Mouse (Mus musculus) midbrain, embryonic 15.5 days (tissue): ENCODE results near the gene Lrrc41. TPM values are rescaled to one million over a fixed set of nuclear protein-coding genes. Genes with fewer than 3 reads are reported as not detected.
A peak's percentile ranks its signal among the peaks of the same experiment; 100 is the strongest.

Source experiments
- ATAC-seq: fragments of 200-750 bp; cut with Nextera tagmentation; replicated peaks from 2 replicates; pipeline ENCODE4 v1.8.0; 2017; ENCODE audit warnings: moderate TSS enrichment
- H3K27ac ChIP-seq: fragments of 300-500 bp; sonication (generic); 2 replicates; pipeline ENCODE4 v1.5.1; 2015; ENCODE audit warnings: mild to moderate bottlenecking, inconsistent platforms
- H3K27me3 ChIP-seq: fragments of 300-500 bp; sonication (generic); replicated peaks from 2 replicates; pipeline ENCODE4 v1.6.1; 2015; ENCODE audit warnings: inconsistent platforms
- H3K36me3 ChIP-seq: fragments of 300-500 bp; sonication (generic); replicated peaks from 2 replicates; pipeline ENCODE4 v1.6.1; 2015; ENCODE audit warnings: inconsistent platforms
- H3K4me1 ChIP-seq: fragments of 300-500 bp; sonication (generic); 2 replicates; pipeline ENCODE4 v1.6.1; 2015; ENCODE audit warnings: inconsistent platforms
- H3K4me2 ChIP-seq: fragments of 300-500 bp; sonication (generic); 2 replicates; pipeline ENCODE4 v1.6.1; 2015; ENCODE audit warnings: inconsistent platforms, mild to moderate bottlenecking, moderate library complexity
- H3K4me3 ChIP-seq: fragments of 300-500 bp; sonication (generic); 2 replicates; pipeline ENCODE4 v1.5.1; 2015; ENCODE audit warnings: mild to moderate bottlenecking, inconsistent platforms
- H3K9ac ChIP-seq: fragments of 300-500 bp; sonication (generic); 2 replicates; pipeline ENCODE4 v1.6.1; 2015; ENCODE audit warnings: mild to moderate bottlenecking, inconsistent platforms
- H3K9me3 ChIP-seq: fragments of 300-500 bp; sonication (generic); 2 replicates; pipeline ENCODE4 v1.6.1; 2016; ENCODE audit warnings: inconsistent platforms
- WGBS: fragments of 180-500 bp; shearing (Covaris S2); methylation state at CpG from one replicate; pipeline ENCODE4 v1.1.7; 2015; ENCODE audit warnings: mixed read lengths; 5-methylcytosine and 5-hydroxymethylcytosine counted together
- polyA plus RNA-seq: library from polyadenylated mRNA; unstranded; fragments of >200 nt; fragmentation: Nextera tagmentation; extraction: Ambion mirVana; gene quantifications from 2 replicates; pipeline ENCODE4 v1.2.1, GENCODE M21; 2015

Gene Lrrc41
- polyA plus RNA-seq, 1 experiment from 2014 or later = 74.5 TPM

DNA sequence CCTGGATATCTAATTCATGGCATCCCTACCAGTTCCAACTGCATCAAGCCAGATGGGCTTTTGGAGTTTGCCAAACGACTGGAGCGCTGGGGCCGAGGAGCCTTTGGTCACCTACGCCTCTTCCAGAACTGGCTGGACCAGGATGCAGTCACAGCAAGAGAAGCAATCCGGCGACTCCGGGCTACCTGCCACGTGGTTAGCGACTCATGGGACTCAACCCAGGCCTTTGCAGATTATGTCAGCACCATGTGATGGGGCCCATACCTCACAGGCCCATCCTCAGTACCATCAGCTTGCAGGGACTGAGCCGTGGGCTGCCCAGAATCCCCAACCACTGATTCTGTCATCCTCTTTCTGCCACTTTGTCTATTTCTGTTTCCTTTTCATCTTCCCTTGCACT lies 21.2 kb downstream of the Lrrc41 start:
- H3K27me3 ChIP-seq = no peaks in the 10 kb centered on the region
- no peaks in the 10 kb centered on the region for H3K9me3 ChIP-seq
- no peak overlapping the region for H3K4me2 ChIP-seq
- no peak overlapping the region for H3K4me3 ChIP-seq
- ATAC-seq = no peak
- no peak overlapping the region for H3K27ac ChIP-seq
- H3K9ac ChIP-seq = no peak overlapping the region
- peaks cover 59% of the 10 kb centered on the region for H3K36me3 ChIP-seq
- 92% methylated on average over 10 of the region's 10 CpGs for WGBS
- H3K4me1 ChIP-seq = no peaks in the 10 kb centered on the region

DNA sequence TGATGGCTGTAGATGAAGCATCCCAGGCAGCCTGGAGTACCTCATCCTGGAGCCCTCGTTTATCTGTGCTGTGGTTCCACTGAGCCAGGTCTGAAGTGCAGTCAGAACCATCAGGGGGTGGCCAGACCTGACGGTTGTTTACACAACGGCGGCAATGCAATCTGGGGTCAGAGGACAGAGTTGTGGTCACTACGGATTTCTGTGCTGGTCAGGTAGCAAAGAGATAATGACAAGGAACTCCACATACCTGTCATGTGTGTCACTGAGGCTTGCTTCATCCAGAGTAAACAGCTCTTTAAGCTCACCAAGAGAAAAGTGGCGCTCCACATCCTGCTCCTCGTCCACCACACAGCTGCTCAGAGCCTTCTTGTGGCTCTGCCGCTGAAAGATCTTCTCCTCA lies 22.1 kb downstream of the Lrrc41 start:
- ATAC-seq = no peak
- H3K4me2 ChIP-seq = no peak overlapping the region
- no peaks in the 10 kb centered on the region for H3K27me3 ChIP-seq
- H3K9ac ChIP-seq = no peak overlapping the region
- H3K4me3 ChIP-seq = no peak overlapping the region
- 90% methylated on average over 8 of the region's 8 CpGs for WGBS
- peaks cover 52% of the 10 kb centered on the region for H3K36me3 ChIP-seq
- no peaks in the 10 kb centered on the region for H3K9me3 ChIP-seq
- no peak overlapping the region for H3K27ac ChIP-seq
- H3K4me1 ChIP-seq = no peaks in the 10 kb centered on the region

DNA sequence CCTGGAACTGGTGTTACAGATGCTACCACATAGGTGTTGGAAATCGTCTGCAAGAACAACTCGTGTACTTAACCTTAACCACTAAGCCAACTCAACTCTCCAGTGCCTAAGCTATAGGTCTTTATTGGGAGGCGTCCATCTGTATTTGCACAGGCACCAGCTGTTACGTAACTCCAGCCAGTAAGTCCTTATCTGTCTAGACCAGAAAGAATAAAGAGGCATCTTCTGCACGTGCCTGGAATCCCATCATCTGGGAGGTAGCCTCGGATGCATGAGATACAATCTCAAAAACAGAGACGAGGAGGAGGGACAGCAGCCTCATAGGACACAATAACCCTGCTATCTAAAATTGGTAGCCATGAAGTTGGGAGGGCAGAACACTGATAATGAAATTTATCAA lies 25.9 kb downstream of the Lrrc41 start:
- no peak for ATAC-seq
- no peak overlapping the region for H3K4me2 ChIP-seq

DNA sequence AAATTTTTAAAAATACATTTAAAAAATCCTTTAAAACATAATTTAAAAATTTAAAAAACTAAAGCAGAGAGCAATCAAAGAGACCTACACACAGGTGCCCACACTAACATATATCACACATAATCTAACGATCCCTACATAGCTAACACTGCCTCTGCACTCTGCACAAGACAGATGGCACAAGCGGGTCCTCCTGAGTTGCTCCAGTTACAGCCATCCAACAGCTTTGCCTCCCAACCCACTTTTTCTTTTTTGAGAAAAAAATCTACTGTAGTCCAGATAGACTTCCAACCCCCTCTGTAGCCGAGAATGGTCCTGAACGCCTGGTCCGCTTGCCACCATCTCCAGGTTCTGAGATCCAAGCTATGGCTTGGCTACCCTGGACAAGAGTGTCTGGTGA lies 30.2 kb downstream of the Lrrc41 start:
- 92% methylated on average over 5 of the region's 5 CpGs for WGBS
- Histone ChIP-seq H3K4me3 (no peak overlapping the region), H3K36me3 (no peaks in the 10 kb centered on the region), H3K9ac (no peak overlapping the region), H3K4me1 (no peaks in the 10 kb centered on the region), H3K4me2 (no peak overlapping the region), H3K9me3 (no peaks in the 10 kb centered on the region), H3K27ac (no peak overlapping the region), H3K27me3 (no peaks in the 10 kb centered on the region)
- no peak for ATAC-seq

More for the DNA sequence above, 25.9 kb downstream of the Lrrc41 start:
- Histone ChIP-seq H3K27me3 (no peaks in the 10 kb centered on the region), H3K9ac (no peak overlapping the region), H3K9me3 (no peaks in the 10 kb centered on the region), H3K36me3 (peaks cover 27% of the 10 kb centered on the region), H3K4me3 (no peak overlapping the region), H3K4me1 (no peaks in the 10 kb centered on the region), H3K27ac (no peak overlapping the region)
- WGBS = 84% methylated on average over 7 of the region's 7 CpGs

DNA sequence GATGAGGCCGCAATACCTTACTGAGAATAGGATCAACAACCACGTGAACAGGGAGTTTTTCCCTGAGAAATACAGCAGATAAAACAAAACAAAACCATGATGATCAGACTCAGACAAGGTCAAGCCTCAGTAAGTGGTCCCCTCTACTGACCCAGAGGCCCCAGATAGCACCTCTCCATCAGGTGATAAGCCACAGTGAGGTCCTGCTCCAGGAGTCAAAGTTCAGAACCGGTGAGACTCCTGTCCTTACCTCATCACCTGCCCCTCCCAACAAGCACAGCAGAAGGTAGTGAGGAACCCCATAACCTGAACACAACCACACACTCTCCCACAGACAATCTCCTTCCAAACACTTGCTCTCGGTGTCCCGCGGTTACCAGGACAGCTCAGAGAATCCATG lies 35.6 kb downstream of the Lrrc41 start:
- no peak for ATAC-seq
- H3K4me3 ChIP-seq = no peak overlapping the region
- H3K9me3 ChIP-seq = no peaks in the 10 kb centered on the region
- no peaks in the 10 kb centered on the region for H3K4me1 ChIP-seq
- H3K36me3 ChIP-seq = no peaks in the 10 kb centered on the region
- H3K27ac ChIP-seq = no peak overlapping the region
- no peaks in the 10 kb centered on the region for H3K27me3 ChIP-seq
- H3K9ac ChIP-seq = no peak overlapping the region
- 92% methylated on average over 6 of the region's 6 CpGs for WGBS
- no peak overlapping the region for H3K4me2 ChIP-seq

DNA sequence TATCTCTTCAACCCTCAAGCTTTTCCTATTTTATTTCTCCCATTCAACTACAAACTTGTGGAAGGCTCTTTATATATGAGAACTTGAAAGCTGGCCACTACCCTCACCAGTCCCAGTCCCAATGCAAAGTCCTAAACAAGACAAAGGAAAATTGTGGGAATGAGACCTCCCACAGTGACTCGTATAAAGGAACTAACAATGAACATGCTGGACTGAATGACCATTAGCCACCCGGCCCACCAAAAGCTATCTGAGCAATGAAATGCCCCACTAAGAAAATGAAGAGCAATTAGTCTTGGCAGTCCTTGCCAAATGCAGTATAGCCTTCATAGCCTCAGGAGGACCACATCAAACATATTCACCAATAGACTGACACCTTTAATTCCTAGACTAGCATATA lies 36.4 kb downstream of the Lrrc41 start:
- Histone ChIP-seq H3K27me3 (no peaks in the 10 kb centered on the region), H3K4me1 (no peaks in the 10 kb centered on the region), H3K4me2 (no peak overlapping the region), H3K27ac (no peak overlapping the region), H3K4me3 (no peak overlapping the region), H3K9me3 (no peaks in the 10 kb centered on the region), H3K36me3 (no peaks in the 10 kb centered on the region), H3K9ac (no peak overlapping the region)
- no peak for ATAC-seq
- 75% methylated on average over 2 of the region's 2 CpGs for WGBS

DNA sequence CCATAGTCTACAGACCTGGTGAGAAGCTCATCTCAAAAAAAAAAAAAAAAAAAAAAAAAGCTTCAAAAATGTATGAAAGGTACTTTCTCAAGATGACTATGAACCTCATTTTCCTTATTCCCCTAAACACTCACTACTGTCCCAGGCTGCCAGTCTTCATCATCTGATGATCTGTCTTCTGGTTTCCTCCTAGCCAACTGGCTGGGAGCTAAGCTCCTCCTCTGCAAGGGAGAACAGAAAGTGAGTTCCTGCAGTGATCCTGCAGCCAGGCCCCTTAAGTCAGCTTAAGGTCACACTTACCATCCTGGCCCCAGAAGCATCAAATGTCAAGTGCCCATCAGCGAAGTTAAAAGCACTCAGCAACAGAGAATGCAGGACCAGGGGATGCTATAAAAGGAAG lies 47.7 kb downstream of the Lrrc41 start:
- no peak overlapping the region for H3K9ac ChIP-seq
- no peak overlapping the region for H3K27ac ChIP-seq
- no peaks in the 10 kb centered on the region for H3K36me3 ChIP-seq
- H3K27me3 ChIP-seq = no peaks in the 10 kb centered on the region
- 0% methylated on average over 1 of the region's 1 CpGs for whole genome bisulfite sequencing
- no peaks in the 10 kb centered on the region for H3K9me3 ChIP-seq
- peak overlapping the region; percentile 76 for H3K4me2 ChIP-seq
- ATAC-seq = no peak
- H3K4me1 ChIP-seq = peaks cover 20% of the 10 kb centered on the region
- H3K4me3 ChIP-seq = peak overlapping the region; percentile 57

DNA sequence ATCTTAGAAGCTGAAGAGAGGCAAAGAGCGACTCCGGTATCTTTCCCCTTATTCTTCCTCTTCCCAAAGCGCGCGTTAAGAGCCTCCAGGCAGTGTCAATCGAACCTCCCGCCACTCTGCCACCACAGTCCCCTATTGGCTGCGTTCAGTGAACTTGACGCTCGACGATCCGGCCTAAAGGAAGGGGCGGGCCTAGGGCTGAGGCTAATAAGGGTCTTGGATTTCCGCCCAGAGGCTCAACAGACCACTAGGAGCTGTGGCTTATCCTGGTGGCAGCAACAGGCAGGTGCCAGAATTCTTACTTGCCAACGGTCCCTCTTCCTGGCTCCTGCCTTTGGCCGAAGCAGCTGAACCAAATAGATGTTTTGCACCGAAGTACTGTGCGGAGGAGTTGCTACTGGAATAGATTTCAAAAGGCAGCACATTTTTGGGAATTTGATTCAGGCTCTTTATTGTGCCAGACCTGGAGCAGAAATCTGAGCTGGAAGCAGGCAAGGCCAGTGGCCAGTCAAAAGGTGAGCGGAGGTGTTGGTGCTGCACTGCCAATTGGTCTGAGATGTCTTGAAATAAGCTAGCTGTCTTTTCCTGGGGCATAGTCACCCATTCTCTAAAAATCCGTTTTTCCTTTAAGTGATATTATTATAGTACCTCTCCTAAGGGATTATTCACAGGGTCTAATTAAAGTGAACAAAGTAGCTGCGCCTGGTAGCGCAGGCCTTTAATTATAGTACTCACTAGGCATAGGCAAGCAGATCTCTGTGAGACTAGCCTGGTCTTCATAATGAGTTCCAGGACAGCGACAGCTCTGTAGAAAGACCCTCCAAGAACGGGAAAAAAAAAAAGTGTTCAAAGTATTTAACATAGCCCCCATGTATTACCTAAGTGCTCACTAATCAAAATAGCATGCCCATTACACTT lies 48.8 kb downstream of the Lrrc41 start, which contains the start of the genes Rad54l and Pomgnt1:
TSS of gene Rad54l (minus strand) at position 89 of the 918 bp plus-strand sequence.
TSS of gene Pomgnt1 (plus strand) at position 239 of the 918 bp plus-strand sequence.
- peak within 1 kb of the TSS; percentile 53 for H3K9ac ChIP-seq

DNA sequence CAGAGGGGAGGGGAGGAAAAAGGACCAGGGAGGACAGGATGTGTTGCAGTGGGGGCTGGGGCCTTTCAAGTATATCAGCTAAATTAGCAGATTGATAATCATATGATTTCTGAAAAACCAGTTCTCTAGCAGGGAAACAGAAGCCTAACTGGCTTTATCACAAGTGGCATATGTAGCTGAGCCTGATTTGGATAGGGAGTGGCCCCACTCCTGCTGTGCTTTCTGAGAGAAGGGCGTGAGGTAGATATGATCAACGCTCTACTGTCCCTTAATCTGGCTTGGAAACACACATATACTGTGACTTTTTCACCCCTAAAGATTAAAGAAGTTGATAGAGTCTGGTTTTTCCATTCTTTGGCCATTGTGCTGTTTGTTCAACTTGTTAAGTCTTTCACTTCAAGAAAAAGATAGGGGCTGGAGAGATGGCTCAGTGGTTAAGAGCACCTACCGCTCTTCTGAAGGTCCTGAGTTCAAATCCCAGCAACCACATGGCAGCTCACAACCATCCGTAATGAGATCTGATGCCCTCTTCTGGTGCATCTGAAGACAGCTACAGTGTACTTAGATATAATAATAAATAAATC lies 50.8 kb downstream of the Lrrc41 start:
- H3K9ac ChIP-seq = no peak overlapping the region
- WGBS = 97% methylated on average over 4 of the region's 4 CpGs
- H3K4me2 ChIP-seq = no peak overlapping the region
- H3K4me1 ChIP-seq = peaks cover 20% of the 10 kb centered on the region
- no peaks in the 10 kb centered on the region for H3K27me3 ChIP-seq
- H3K27ac ChIP-seq = no peak overlapping the region
- no peak overlapping the region for H3K4me3 ChIP-seq
- H3K36me3 ChIP-seq = no peaks in the 10 kb centered on the region
- no peak for ATAC-seq
- no peaks in the 10 kb centered on the region for H3K9me3 ChIP-seq

More for the DNA sequence above, 48.8 kb downstream of the Lrrc41 start, which contains the start of the genes Rad54l and Pomgnt1:
- Histone ChIP-seq H3K4me2 (peak within 1 kb of the TSS; percentile 76), H3K27me3 (no peaks in the 10 kb centered on the region), H3K4me1 (peaks cover 20% of the 10 kb centered on the region), H3K4me3 (peak within 1 kb of the TSS; percentile 57), H3K9me3 (no peaks in the 10 kb centered on the region), H3K36me3 (no peaks in the 10 kb centered on the region), H3K27ac (peak within 1 kb of the TSS; percentile 54)
- 5% methylated on average over 24 of the region's 24 CpGs for WGBS
- peak; percentile 98 for ATAC-seq

DNA sequence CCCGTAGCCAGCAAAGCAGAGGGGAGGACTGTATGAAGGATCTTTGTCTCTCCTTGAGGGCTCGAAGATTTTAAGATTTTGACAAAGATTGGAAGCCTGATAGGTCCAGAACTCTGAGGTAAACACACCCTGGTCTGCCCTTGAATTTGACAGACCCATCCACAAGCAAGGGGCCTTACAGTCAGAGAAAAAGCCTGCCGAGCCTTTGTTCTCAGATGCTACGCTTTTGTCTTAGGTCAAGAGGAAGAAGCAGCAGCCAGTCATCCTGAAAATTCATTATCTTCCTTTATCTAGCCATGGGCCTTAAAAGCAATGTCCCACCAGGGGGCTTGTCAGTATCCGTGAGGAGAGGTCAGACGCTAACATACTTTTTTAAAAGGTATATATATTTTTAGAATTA lies 52.9 kb downstream of the Lrrc41 start:
- H3K27ac ChIP-seq = no peak overlapping the region
- WGBS = 61% methylated on average over 6 of the region's 6 CpGs
- H3K27me3 ChIP-seq = no peaks in the 10 kb centered on the region
- H3K9me3 ChIP-seq = no peaks in the 10 kb centered on the region
- no peak overlapping the region for H3K4me2 ChIP-seq
- H3K36me3 ChIP-seq = no peaks in the 10 kb centered on the region
- no peak overlapping the region for H3K4me3 ChIP-seq
- H3K9ac ChIP-seq = no peak overlapping the region
- no peak for ATAC-seq
- peaks cover 17% of the 10 kb centered on the region for H3K4me1 ChIP-seq

DNA sequence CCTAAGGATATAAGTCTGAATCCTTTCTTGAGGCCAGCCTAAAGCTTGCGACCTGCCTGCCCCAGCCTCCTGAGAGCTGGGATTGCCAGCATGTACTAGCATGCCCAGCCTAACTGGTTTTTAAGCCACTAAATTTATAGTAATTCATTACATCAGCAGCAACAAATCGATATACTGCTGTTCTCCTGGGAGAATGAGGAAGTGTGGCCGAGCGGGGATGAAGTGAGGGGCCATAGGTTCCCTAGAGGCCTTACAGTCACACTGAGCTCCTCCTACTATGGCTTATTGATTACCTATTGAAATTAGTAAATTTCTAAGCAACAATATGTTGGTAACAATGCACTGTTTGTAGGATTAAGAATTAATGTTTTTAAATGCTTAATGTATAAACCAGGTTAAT lies 58.1 kb downstream of the Lrrc41 start:
- H3K4me3 ChIP-seq = no peak overlapping the region
- no peak overlapping the region for H3K4me2 ChIP-seq
- H3K4me1 ChIP-seq = no peaks in the 10 kb centered on the region
- no peak for ATAC-seq
- no peaks in the 10 kb centered on the region for H3K9me3 ChIP-seq
- H3K9ac ChIP-seq = no peak overlapping the region
- WGBS = 89% methylated on average over 4 of the region's 4 CpGs
- no peaks in the 10 kb centered on the region for H3K36me3 ChIP-seq
- H3K27ac ChIP-seq = no peak overlapping the region
- no peaks in the 10 kb centered on the region for H3K27me3 ChIP-seq

DNA sequence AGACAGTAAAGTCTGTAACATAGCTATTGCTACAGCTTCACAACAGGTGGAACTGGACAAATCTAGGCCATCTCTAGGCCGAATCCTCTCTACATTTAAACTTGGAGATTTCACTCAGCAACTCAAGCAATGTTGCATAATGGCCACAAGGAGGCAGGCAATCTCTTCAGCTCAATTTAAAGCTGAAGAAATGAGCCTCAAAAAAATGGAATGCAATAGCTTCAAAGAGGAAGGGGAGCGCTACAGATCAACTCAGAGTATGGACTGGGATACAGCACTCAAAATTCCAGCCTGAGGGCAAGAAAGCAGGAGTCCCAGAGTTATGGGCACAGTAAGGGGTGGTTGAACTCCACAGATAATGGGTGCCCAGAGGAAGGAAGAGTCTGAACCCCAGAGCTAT lies 59.9 kb downstream of the Lrrc41 start:
- Histone ChIP-seq H3K4me2 (no peak overlapping the region), H3K27me3 (no peaks in the 10 kb centered on the region), H3K27ac (no peak overlapping the region), H3K9me3 (no peaks in the 10 kb centered on the region), H3K4me1 (no peaks in the 10 kb centered on the region), H3K9ac (no peak overlapping the region), H3K4me3 (no peak overlapping the region), H3K36me3 (no peaks in the 10 kb centered on the region)
- peak; percentile 52; the same call in 1 of the 2 replicates for ATAC-seq
- 29% methylated on average over 2 of the region's 2 CpGs for WGBS
